Mouse (Mus musculus): ENCODE results near the gene Gm14180. TPM values are rescaled to one million over a fixed set of nuclear protein-coding genes. Genes with fewer than 3 reads are reported as not detected.
"Not testable (repeated sequence)": the region's sequence is repeated elsewhere in the genome, so short reads cannot be mapped to it uniquely, and the experiment has no call there.

Gene Gm14180
- polyA plus RNA-seq, 1 experiment from 2014 or later: not detected

- 81% methylated on average over 1 of the region's 1 CpGs for WGBS
- Histone ChIP-seq H3K9me3 (ENCODE audit: low read depth, low read length) (no peaks in the 10 kb centered on the region), H3K36me3 (ENCODE audit: insufficient read depth) (no peaks in the 10 kb centered on the region), H3K27me3 (ENCODE audit: insufficient read depth, low read length) (no peaks in the 10 kb centered on the region), H3K9ac (no peak overlapping the region), H3K27ac (ENCODE audit: low read depth) (no peak overlapping the region), H3K4me1 (ENCODE audit: insufficient read depth) (no peaks in the 10 kb centered on the region), H3K4me2 (no peak overlapping the region), H3K4me3 (ENCODE audit: low read depth, low read length) (no peak overlapping the region)
- no peak for TF ChIP-seq CTCF (IDR thresholded peaks at IDR 0.05; ENCODE audit: low read depth)
- DNase-seq (no peak), ATAC-seq (ENCODE audit: insufficient read depth) (no peak)
Measured at GRCm38 (mm10) chr11:99718759-99719158, 15.3 kb downstream of the Gm14180 start.

GRCm38 (mm10) chr11:99690463-99690862 is 43.6 kb downstream of the Gm14180 start, which contains the start of gene Gm14190:
Gm14190 (minus strand) TSS chr11:99690740.
- DNase-seq (no peak), ATAC-seq (ENCODE audit: insufficient read depth) (no peak)
- Histone ChIP-seq H3K36me3 (ENCODE audit: insufficient read depth) (no peaks in the 10 kb centered on the region), H3K4me3 (ENCODE audit: low read depth, low read length) (no peak within 1 kb of the TSS), H3K27me3 (ENCODE audit: insufficient read depth, low read length) (no peaks in the 10 kb centered on the region), H3K4me1 (ENCODE audit: insufficient read depth) (no peaks in the 10 kb centered on the region), H3K9me3 (ENCODE audit: low read depth, low read length) (no peaks in the 10 kb centered on the region), H3K4me2 (no peak within 1 kb of the TSS), H3K27ac (ENCODE audit: low read depth) (no peak within 1 kb of the TSS), H3K9ac (no peak within 1 kb of the TSS)
- 70% methylated on average over 1 of the region's 1 CpGs for WGBS
- TF ChIP-seq CTCF (IDR thresholded peaks at IDR 0.05; ENCODE audit: low read depth): no peak

- ATAC-seq (ENCODE audit: insufficient read depth); DNase-seq; H3K36me3 ChIP-seq (ENCODE audit: insufficient read depth); H3K9ac ChIP-seq; H3K9me3 ChIP-seq (ENCODE audit: low read depth, low read length); H3K4me2 ChIP-seq; H3K4me3 ChIP-seq (ENCODE audit: low read depth, low read length); H3K4me1 ChIP-seq (ENCODE audit: insufficient read depth); H3K27me3 ChIP-seq (ENCODE audit: insufficient read depth, low read length); H3K27ac ChIP-seq (ENCODE audit: low read depth): not testable (repeated sequence)
- WGBS: 80% methylated on average over 1 of the region's 1 CpGs
Measured at GRCm38 (mm10) chr11:99685235-99685634, 48.9 kb downstream of the Gm14180 start.

Other genes with a start within 250 kb of the Gm14180 start
- 4.0 and 4.4 TPM in 2 replicates for gene Krt23, start 241.2 kb downstream of the Gm14180 start, polyA plus RNA-seq (2014; fragmentation: Nextera tagmentation; extraction: Ambion mirVana)
- not detected in 2 replicates for gene Krt39, start 213.0 kb downstream of the Gm14180 start, polyA plus RNA-seq (2014; fragmentation: Nextera tagmentation; extraction: Ambion mirVana)
- 0.17 TPM in 1 of 2 replicates, not detected in the other for gene Krt40, start 191.1 kb downstream of the Gm14180 start, polyA plus RNA-seq (2014; fragmentation: Nextera tagmentation; extraction: Ambion mirVana)
- not detected in 2 replicates for gene Krtap3-3, start 183.4 kb downstream of the Gm14180 start, polyA plus RNA-seq (2014; fragmentation: Nextera tagmentation; extraction: Ambion mirVana)
- gene Krtap3-2, start 177.4 kb downstream of the Gm14180 start, polyA plus RNA-seq (2014; fragmentation: Nextera tagmentation; extraction: Ambion mirVana): not detected in 2 replicates
- not detected in 2 replicates for gene Gm11939, start 174.8 kb downstream of the Gm14180 start, polyA plus RNA-seq (2014; fragmentation: Nextera tagmentation; extraction: Ambion mirVana)
- gene Krtap3-1, start 167.7 kb downstream of the Gm14180 start, polyA plus RNA-seq (2014; fragmentation: Nextera tagmentation; extraction: Ambion mirVana): not detected in 2 replicates
- gene Krtap1-5, start 153.3 kb downstream of the Gm14180 start, polyA plus RNA-seq (2014; fragmentation: Nextera tagmentation; extraction: Ambion mirVana): not detected in 2 replicates
- not detected in 2 replicates for gene Krtap1-4, start 150.6 kb downstream of the Gm14180 start, polyA plus RNA-seq (2014; fragmentation: Nextera tagmentation; extraction: Ambion mirVana)
- gene Krtap1-3, start 143.0 kb downstream of the Gm14180 start, polyA plus RNA-seq (2014; fragmentation: Nextera tagmentation; extraction: Ambion mirVana): not detected in 2 replicates
- not detected in 2 replicates for gene Krtap9-3, start 136.2 kb downstream of the Gm14180 start, polyA plus RNA-seq (2014; fragmentation: Nextera tagmentation; extraction: Ambion mirVana)
- gene Gm11938, start 131.0 kb downstream of the Gm14180 start, polyA plus RNA-seq (2014; fragmentation: Nextera tagmentation; extraction: Ambion mirVana): not detected in 2 replicates
- not detected in 2 replicates for gene Gm11937, start 124.1 kb downstream of the Gm14180 start, polyA plus RNA-seq (2014; fragmentation: Nextera tagmentation; extraction: Ambion mirVana)
- not detected in 2 replicates for gene Krtap2-4, start 119.4 kb downstream of the Gm14180 start, polyA plus RNA-seq (2014; fragmentation: Nextera tagmentation; extraction: Ambion mirVana)
- gene Gm11562, start 113.9 kb downstream of the Gm14180 start, polyA plus RNA-seq (2014; fragmentation: Nextera tagmentation; extraction: Ambion mirVana): not detected in 2 replicates
- gene Krtap4-1, start 106.1 kb downstream of the Gm14180 start, polyA plus RNA-seq (2014; fragmentation: Nextera tagmentation; extraction: Ambion mirVana): not detected in 2 replicates
- not detected in 2 replicates for gene Krtap4-2, start 99.2 kb downstream of the Gm14180 start, polyA plus RNA-seq (2014; fragmentation: Nextera tagmentation; extraction: Ambion mirVana)
- not detected in 2 replicates for gene Krtap4-7, start 90.2 kb downstream of the Gm14180 start, polyA plus RNA-seq (2014; fragmentation: Nextera tagmentation; extraction: Ambion mirVana)
- gene Gm11555, start 84.1 kb downstream of the Gm14180 start, polyA plus RNA-seq (2014; fragmentation: Nextera tagmentation; extraction: Ambion mirVana): not detected in 2 replicates
- not detected in 2 replicates for gene Gm11563, start 75.3 kb downstream of the Gm14180 start, polyA plus RNA-seq (2014; fragmentation: Nextera tagmentation; extraction: Ambion mirVana)
- not detected in 2 replicates for gene Krtap4-6, start 68.3 kb downstream of the Gm14180 start, polyA plus RNA-seq (2014; fragmentation: Nextera tagmentation; extraction: Ambion mirVana)
- not detected in 2 replicates for gene Gm14190, start 43.5 kb downstream of the Gm14180 start, polyA plus RNA-seq (2014; fragmentation: Nextera tagmentation; extraction: Ambion mirVana)
- not detected in 2 replicates for gene Gm11595, start 38.6 kb upstream of the Gm14180 start, polyA plus RNA-seq (2014; fragmentation: Nextera tagmentation; extraction: Ambion mirVana)
- not detected in 2 replicates for gene Krtap4-8, start 46.4 kb upstream of the Gm14180 start, polyA plus RNA-seq (2014; fragmentation: Nextera tagmentation; extraction: Ambion mirVana)
- gene Krtap4-9, start 50.9 kb upstream of the Gm14180 start, polyA plus RNA-seq (2014; fragmentation: Nextera tagmentation; extraction: Ambion mirVana): not detected in 2 replicates
- not detected in 2 replicates for gene Gm11596, start 59.2 kb upstream of the Gm14180 start, polyA plus RNA-seq (2014; fragmentation: Nextera tagmentation; extraction: Ambion mirVana)
- gene Gm11569, start 64.6 kb upstream of the Gm14180 start, polyA plus RNA-seq (2014; fragmentation: Nextera tagmentation; extraction: Ambion mirVana): not detected in 2 replicates
- gene Gm11554, start 70.2 kb upstream of the Gm14180 start, polyA plus RNA-seq (2014; fragmentation: Nextera tagmentation; extraction: Ambion mirVana): not detected in 2 replicates
- gene Krtap4-13, start 75.6 kb upstream of the Gm14180 start, polyA plus RNA-seq (2014; fragmentation: Nextera tagmentation; extraction: Ambion mirVana): not detected in 2 replicates
- gene Gm11564, start 81.4 kb upstream of the Gm14180 start, polyA plus RNA-seq (2014; fragmentation: Nextera tagmentation; extraction: Ambion mirVana): not detected in 2 replicates
- gene 2300003K06Rik, start 103.8 kb upstream of the Gm14180 start, polyA plus RNA-seq (2014; fragmentation: Nextera tagmentation; extraction: Ambion mirVana): not detected in 2 replicates
- not detected in 2 replicates for gene Krtap4-16, start 117.3 kb upstream of the Gm14180 start, polyA plus RNA-seq (2014; fragmentation: Nextera tagmentation; extraction: Ambion mirVana)
- gene Gm11568, start 123.6 kb upstream of the Gm14180 start, polyA plus RNA-seq (2014; fragmentation: Nextera tagmentation; extraction: Ambion mirVana): not detected in 2 replicates
- gene Gm11559, start 130.2 kb upstream of the Gm14180 start, polyA plus RNA-seq (2014; fragmentation: Nextera tagmentation; extraction: Ambion mirVana): not detected in 2 replicates
- not detected in 2 replicates for gene Krtap9-1, start 139.1 kb upstream of the Gm14180 start, polyA plus RNA-seq (2014; fragmentation: Nextera tagmentation; extraction: Ambion mirVana)
- not detected in 2 replicates for gene Gm11567, start 144.9 kb upstream of the Gm14180 start, polyA plus RNA-seq (2014; fragmentation: Nextera tagmentation; extraction: Ambion mirVana)
- gene Krtap31-1, start 173.6 kb upstream of the Gm14180 start, polyA plus RNA-seq (2014; fragmentation: Nextera tagmentation; extraction: Ambion mirVana): not detected in 2 replicates
- not detected in 2 replicates for gene Gm11565, start 180.5 kb upstream of the Gm14180 start, polyA plus RNA-seq (2014; fragmentation: Nextera tagmentation; extraction: Ambion mirVana)
- not detected in 2 replicates for gene Krtap31-2, start 202.0 kb upstream of the Gm14180 start, polyA plus RNA-seq (2014; fragmentation: Nextera tagmentation; extraction: Ambion mirVana)
- gene Krtap9-5, start 214.2 kb upstream of the Gm14180 start, polyA plus RNA-seq (2014; fragmentation: Nextera tagmentation; extraction: Ambion mirVana): not detected in 2 replicates
- not detected in 2 replicates for gene Krtap29-1, start 244.8 kb upstream of the Gm14180 start, polyA plus RNA-seq (2014; fragmentation: Nextera tagmentation; extraction: Ambion mirVana)